Mouse (Mus musculus) frontal cortex, postnatal 36 days (tissue): ENCODE results near the gene Mboat2.

Experiments used
- DNase-seq, 2 experiments: peaks; one replicate each; pipeline ENCODE4 v3.0.0; 2022; ENCODE audit warnings: low spot score in 2 of 2

Mboat2 gene

DNA sequence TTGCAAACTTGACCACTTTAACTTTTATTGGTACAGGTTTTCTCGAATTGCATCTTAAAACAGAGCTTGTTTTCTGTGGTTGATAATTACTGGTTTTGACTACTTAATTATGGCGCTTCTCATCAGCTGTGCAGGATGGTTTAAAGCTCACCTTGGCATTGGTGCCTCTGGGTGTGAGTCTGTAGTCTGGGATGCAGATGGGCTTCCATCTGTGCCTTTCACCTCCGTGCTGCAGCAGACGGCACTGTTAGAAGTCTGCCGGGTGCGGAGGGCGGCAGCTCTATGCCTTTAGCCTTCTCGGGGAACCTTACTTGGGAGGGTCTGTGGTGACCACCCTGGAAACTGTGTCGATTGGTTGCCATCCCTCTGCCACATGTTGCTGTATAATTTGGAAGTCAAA is 29.8 kb downstream of the Mboat2 start:
- no peak for DNase-seq

- DNase-seq: no peak
Observed at GRCm38 (mm10) chr12:24863762-24864161, 33.1 kb downstream of the Mboat2 start.

GRCm38 (mm10) chr12:24866645-24867044 is 36.0 kb downstream of the Mboat2 start:
- no peak for DNase-seq

GRCm38 (mm10) chr12:24868694-24869093 is 38.0 kb downstream of the Mboat2 start:
- DNase-seq: no peak

DNA sequence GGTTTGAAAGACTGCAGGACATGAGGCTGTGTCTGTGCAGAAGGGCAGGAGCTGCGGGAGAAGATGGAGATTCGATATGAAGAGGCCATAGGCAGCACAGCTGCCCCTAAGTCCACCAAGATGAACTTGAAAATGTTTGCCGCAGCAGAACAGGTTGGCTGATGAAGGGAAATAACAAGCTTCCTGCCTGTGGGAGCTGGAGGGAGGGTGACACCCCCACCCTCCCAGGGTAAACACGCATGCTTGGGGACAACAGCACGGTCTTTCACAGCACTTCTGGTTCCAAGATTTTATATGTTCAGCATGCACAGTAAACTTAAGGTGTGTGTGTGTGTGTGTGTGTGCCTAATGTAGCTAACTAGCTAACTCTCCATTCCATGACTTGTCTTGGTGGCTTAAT is 38.6 kb downstream of the Mboat2 start:
- no peak for DNase-seq

GRCm38 (mm10) chr12:24870901-24871300 is 40.2 kb downstream of the Mboat2 start:
- DNase-seq: peak in 1 of 2 experiments; percentile 28

DNA sequence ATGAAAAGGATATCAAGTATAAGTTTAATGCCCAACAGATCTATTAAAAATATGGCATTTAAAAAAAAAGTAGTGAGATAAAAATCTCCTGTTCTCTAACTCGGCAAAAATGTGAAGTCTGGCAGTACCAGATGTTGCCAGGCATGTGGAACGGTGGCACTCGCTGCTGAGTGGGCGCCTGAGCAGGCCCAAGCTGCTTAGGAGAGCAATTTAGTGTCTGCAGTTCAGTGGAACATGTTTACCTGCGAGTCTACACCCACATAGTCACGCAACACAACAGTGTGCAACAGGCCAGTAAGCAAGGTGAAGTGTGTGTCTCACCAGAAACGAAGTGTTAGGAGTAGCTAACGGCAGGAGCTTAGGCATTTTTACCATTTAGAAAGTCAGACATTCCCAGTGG is 41.6 kb downstream of the Mboat2 start:
- peak; percentile 58 to 83 for DNase-seq

DNA sequence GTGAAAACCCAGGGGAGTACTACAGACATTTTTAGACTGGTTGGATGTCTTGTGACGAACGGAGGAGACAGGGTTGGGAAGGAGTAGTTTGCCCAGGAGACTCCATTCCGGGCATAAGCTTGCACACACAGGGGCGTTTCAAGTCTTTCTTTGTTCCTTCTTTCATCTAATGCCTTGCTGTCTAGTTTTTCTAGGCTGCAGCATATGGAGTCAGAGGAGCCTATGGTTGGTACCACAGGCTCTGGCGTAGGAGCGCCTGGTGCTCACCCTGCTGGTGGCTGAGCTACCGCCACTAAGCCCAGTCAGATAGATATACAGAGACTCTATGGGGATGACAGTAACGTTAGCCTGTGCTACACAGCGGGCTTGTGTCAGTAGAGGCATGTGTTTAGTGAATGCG is 42.0 kb downstream of the Mboat2 start:
- peak; percentile 38 to 56 for DNase-seq

DNA sequence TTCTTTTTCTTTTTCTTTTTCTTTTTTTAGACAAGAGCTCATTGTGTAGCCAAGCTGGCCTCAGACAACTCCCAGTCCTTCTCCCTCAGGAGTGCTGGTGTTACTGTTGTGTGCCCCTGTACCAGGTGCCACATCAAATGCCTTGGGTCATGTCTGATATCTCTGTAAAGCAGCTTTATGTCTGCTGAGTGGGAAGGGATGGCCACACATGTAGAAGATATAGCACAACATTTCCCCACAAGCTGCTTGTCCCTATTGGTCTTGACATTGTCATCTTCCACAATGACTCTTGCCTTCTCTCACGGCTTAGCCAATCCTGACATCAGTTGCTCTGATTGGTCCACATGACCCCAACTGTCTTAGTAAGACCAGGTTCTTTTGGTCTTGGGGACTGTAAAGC is 45.2 kb downstream of the Mboat2 start:
- DNase-seq: no peak

- no peak for DNase-seq
Observed at GRCm38 (mm10) chr12:24877231-24877630, 46.6 kb downstream of the Mboat2 start.

DNA sequence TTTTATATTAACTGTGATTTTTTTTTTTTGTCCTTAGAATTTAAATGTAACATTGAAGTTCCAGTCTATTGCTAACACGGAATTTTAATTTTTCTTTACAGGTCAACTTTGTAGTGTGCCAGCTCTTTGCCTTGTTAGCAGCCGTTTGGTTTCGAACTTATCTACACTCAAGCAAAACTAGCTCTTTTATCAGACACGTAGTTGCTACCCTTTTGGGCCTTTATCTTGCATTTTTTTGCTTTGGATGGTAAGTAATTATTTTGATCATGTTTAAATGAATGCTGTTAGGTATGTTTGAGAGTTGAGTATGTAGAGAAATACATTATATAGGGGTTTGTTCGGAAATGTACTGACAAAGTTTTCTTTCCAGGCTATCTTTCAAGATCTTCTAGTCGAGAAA is 47.4 kb downstream of the Mboat2 start:
- no peak for DNase-seq

DNA sequence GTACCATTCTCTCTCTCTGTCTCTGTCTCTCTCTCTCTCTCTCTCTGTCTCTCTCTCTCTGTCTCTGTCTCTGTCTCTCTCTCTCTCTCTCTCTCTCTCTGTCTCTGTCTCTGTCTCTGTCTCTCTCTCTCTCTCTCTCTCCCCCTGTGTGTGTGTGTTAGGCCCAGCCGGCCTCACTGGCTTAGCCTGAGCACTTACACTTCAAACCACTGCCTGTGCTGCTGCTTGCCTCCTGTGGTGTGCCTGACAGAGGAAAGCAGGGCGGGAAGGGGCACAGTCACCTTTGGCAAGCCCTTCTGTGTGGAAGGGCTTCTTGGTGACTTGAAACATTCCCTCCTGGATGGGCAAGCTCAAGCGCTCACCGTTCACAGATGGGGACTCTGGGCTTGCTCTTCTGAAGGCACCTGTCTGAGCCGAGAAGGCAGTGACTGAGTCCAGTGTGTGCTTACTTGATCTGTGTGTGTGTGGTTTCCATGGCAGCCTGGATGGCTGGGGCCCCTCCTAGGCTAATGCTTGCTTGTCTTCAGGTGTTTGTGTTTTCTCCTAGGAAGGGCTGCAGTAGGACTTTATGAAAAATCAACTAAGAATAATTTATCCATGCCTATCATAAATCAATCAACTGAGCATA is 48.2 kb downstream of the Mboat2 start:
- DNase-seq: no peak

GRCm38 (mm10) chr12:24879613-24880029 is 48.9 kb downstream of the Mboat2 start:
- DNase-seq: no peak

DNA sequence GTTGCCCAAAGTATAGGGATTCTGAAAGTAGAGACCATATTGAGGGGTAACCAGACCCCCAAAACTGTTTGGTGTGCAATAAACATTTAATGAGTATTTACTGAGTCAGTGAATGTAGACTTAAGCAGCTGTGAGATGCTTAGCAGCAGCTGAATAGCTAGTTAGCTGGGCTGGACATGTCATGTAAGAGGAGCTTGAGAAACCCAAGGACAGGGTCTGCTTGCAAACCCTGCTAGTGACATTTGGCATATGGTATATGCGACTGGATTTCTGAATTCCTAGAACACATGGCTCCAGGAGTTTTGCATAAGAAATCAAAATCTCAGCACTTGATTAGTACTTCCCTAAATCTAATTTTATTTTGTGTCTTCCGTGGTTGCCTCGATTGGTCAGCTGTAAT is 52.6 kb downstream of the Mboat2 start:
- no peak for DNase-seq

- DNase-seq: no peak
Observed at GRCm38 (mm10) chr12:24886800-24887199, 56.1 kb downstream of the Mboat2 start.

- DNase-seq: no peak
Observed at GRCm38 (mm10) chr12:24889371-24890051, 58.8 kb downstream of the Mboat2 start.

DNA sequence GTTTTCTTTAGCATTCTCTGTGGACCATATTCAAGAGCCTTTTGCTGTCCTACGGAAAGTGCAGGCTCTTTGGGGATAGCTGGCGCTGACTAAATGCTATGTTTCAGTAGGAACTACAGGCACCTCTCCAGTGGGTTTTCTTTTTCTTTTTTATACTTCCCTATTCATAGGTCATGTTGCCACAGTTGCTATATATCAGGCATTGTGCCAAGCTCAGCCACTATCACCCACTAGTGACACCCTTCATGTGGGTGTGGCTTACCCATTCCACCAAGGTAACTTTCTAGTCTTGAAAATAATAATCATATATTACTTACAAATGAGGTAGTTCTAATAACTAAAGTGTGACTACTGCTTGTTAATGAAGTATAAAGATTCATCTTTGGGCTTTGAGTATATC is 59.5 kb downstream of the Mboat2 start:
- no peak for DNase-seq

- DNase-seq: no peak
Observed at GRCm38 (mm10) chr12:24890684-24891459, 60.2 kb downstream of the Mboat2 start.

- DNase-seq: no peak
Observed at GRCm38 (mm10) chr12:24892536-24892935, 61.9 kb downstream of the Mboat2 start.

DNA sequence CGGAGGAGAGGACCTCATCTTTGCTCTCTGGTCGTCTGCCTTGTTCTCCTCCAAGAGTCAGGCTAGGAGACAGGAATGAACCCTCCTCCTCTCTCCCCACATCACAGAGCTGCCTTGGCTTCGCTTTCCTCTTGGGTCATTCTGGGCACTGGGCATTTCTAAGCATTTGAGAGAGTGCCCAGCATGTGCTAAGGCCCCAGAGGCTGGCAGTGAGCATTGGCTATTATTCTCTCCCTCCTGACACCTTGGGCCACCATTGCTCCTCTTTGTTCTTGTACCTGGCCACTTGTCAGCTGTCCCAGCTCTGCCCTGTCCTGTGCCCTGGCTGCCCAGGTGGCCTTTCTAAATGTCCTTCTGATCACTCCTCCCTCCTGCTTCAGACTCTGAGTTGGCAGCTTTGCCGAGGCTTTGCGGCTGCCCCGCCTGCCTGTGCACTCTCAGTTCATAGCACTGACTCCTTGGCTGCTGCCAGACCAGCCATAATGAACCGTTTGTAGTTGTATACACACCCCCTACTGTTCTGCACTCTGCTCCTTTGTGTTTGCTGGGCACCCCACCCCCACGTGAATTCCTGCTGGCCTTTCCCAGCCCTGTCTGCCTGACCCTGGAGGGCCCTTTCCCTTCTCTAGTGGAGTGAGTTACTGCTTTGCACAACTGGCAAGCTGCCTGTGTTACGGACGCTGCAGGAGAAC is 63.2 kb downstream of the Mboat2 start:
- peak; percentile 28 to 54 for DNase-seq

DNA sequence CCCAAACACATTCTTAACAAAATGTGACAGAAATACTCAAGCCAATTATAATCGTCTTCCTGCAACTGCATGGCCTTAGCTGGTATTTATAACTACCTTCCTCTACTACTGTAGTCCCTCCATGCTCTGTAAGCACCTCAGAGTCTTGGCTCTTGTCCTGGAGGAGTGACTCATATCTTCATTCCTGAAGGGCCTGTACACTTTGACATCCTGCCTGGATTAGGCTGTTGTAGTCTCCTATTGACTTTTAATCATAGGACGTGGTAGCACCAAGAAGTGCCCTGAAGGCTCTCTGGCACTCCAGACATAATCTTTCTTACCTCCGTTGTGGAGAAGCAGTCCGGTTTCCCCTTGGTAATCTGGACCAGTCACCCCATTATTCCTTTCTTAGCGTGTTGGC is 64.7 kb downstream of the Mboat2 start:
- no peak for DNase-seq

- DNase-seq: no peak
Observed at GRCm38 (mm10) chr12:24897354-24897753, 66.7 kb downstream of the Mboat2 start.
